Mouse (Mus musculus): ENCODE measurements at regions not wholly inside any gene's neighbourhood (a gene's known extent, or its start where the extent isn't known, plus 50 kb on each side); places are given as distances from the start of the nearest gene placed in this dataset.
"Not testable (repeated sequence)": the region's sequence is repeated elsewhere in the genome, so short reads cannot be mapped to it uniquely, and the experiment has no call there.

DNA sequence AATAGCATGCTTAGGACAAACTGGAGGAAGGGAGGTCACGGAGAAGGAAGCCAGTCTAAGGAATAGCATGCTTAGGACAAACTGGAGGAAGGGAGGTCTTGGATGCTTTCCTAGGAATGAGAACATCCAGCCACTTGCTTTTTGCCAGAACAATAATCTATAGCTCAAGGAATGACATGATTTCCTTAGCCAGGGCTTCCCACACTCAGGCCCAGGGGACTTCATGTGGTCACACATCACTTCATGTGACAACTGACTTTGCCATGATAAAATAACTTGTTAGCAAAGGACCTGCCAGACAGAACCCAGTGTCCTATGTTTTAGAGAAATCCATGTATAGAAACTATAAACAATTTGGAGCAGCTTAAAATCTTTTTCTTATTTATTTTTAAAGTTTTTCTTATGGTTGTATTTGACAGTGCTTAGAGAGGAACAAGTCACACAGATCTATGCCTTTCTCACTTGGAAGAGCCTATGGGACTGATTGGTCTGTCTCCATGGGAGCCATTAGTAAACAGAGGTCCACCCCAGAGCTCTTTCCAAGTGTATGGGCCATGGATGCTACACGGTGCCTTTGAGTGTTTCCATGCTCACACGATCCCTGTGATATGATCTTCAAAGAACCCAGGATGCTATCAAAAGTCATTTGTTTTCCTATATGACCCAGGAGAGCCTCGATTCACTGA lies 153.3 kb upstream of the Unc93a2 start:
- no peak for DNase-seq (ENCODE audit: low spot score in 2 of 2)

DNA sequence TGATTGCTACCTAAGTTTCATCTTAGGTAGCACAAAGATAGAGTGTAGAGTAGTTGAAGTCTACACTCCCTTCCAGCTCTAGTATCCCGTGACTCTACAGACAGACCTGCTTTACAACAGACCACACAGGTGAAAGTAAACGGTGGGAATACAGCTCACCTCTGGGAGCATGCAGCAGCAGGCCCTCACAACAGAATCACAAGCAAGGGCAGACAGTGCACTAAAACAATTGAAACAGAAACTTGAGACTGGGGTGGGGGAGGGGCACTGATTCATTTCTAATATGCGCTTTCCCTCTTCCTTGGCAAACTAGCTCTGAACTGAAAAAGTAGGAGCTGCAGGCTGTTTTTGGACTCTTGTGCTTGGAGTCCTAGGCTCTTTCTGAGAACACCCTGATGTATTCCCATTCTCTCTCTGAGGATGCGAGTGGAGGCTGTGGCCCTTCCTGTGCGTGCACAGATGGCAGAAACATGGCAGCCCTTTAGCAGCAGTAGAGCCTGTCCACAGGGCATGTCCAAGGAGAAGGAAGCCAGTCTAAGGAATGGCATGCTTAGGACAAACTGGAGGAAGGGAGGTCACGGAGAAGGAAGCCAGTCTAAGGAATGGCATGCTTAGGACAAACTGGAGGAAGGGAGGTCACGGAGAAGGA lies 152.5 kb upstream of the Unc93a2 start:
- no peak for DNase-seq (ENCODE audit: low spot score in 2 of 2)

DNA sequence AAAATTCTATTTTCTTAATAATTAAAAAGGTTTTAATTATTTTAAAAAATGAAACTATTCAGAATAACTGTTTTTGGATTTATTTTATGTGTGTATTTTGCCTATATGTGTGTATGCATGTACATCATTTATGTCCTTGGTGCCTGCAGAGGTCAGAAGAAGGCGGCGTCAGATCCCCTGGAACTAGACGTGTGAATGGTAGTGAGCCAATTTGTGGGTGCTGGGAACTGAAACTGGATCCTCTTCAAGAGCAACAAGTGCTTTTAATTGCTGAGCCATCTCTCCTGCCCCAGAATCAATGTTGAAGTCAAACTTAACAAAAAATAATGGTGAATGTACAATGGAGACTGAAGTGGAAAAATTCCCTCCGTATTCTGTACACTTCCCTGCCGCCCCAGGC lies 151.9 kb upstream of the Unc93a2 start:
- no peak for DNase-seq (ENCODE audit: low spot score in 2 of 2)

DNA sequence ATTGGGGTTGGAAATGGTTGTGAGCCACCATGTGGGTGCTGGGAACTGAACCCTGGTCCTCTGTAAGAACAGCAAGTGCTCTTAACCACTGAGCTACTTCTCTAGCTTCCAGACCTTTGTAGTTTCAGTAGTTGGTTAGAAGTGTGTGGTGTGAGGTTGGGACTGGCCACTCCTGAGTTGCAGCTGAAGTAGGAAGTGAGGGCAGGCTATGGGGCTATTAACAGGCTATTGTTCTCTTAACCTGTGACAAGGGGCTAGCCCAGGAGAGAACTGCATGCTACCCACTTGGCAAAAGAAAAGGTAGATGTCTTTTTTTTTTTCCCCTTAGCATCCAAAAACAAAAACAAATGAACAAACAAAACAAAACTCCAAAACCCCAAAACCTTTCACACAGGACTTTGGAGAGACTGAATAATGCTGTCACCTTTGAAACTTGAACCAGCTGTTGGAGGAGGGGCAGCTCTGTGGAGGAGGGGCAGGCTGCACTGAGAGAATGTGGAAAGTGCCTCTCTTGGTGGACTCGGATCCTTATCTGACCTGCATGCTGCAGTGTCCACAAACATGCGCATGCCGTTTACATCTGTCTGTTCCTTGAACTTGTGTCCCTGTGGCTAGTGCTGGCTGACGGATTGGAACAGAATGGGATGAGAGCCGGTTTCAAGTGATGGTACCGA lies 149.3 kb upstream of the Unc93a2 start:
- no peak for DNase-seq (ENCODE audit: low spot score in 2 of 2)

DNA sequence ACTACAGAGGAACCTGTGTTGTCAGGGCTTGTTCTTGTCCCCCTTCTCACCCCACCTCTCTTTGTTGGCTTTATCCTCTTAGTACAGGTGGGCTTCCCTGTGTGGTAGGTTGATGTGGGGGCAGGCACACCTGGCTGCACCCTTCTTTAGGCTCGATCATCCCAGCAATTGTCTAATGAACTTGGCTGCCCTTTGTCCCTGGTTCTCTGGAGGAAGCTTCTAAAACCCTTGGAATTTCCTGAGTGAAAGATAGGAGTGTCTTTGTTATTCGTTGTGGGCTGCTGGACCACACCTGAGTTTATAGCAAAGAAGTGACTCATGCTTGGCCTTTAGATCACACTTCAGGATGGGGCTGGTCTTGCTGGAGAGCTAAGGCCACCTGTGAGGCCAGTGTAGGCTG lies 148.3 kb upstream of the Unc93a2 start:
- no peak for DNase-seq (ENCODE audit: low spot score in 2 of 2)

DNA sequence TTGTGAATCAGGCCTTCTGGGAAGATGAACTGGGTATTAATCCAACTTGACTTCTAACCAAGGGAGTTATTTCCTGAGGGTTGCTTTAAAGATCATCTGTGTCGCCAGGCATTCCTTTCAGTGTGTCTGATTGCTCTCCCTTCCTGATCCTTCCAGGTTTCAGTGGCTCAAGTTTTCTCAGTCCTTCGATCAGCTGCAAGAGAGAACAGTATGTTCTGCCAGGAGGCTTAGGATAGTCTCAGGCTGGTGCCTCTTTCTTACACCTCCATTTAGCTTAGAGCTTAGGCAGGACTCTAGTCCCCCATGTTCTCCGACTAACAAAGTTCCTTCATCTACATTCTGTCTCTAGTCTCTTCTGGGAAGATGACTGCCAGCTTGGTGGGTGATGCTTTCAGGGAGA lies 147.4 kb upstream of the Unc93a2 start:
- no peak for DNase-seq (ENCODE audit: low spot score in 2 of 2)

DNA sequence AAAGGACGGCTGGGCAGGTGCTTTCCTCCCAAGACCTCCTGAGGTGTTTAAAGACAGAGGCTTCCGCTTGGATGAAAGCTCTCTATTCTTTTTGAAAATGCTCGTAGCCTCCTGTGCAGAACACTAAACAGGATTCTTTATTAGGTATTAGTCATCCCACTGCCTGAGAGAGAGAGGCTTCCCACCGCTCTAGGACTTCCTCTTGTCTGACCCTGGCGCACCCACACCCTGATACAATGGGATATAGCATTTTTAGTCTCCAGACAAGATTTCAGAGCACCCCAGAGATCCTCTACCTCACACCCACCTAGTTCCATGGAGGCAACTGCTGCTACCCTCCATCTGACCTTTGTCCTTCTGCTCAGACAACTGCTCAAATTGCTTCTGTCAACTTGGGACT lies 144.0 kb upstream of the Unc93a2 start:
- no peak for DNase-seq (ENCODE audit: low spot score in 2 of 2)

DNA sequence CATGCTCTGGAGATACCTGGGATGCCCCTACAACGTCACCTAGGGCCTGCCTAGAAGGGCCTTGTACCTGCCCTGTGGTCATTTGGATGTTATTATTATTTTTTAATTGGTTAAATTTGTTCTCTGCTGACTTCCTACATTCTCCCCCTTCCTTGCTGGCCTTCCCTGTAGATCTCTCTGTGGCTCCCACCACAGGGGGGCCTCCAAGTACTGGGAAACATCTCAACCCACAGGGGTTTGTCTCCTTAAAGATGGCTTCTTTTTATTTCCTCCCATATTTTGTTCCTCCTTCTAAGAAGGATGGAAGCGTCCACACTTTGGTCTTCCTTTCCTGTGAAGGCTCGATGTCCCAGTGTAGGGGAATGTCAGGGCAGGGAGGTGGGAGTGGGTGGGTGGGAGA lies 142.4 kb upstream of the Unc93a2 start:
- no peak for DNase-seq (ENCODE audit: low spot score in 2 of 2)

DNA sequence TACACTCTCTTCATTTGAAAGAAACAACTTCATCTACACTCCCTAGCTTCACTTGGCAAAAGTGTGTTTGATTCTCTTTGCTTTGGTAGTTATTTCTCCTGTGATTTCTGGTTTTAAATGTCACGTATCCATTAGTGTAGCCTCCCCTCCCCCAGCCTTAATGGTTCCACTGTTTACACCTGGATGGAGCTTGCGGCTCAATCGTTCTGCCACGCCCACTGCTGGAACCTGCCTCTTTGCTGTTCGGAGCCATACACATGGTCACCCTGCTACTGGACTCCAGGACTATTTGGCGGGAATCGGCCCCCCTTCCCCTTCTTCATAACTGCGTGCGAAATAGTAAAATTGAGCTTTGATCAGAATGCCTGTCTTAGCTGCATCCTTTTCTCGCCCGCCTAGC lies 139.2 kb upstream of the Unc93a2 start:
- not testable (repeated sequence) for DNase-seq (ENCODE audit: low spot score in 2 of 2)

DNA sequence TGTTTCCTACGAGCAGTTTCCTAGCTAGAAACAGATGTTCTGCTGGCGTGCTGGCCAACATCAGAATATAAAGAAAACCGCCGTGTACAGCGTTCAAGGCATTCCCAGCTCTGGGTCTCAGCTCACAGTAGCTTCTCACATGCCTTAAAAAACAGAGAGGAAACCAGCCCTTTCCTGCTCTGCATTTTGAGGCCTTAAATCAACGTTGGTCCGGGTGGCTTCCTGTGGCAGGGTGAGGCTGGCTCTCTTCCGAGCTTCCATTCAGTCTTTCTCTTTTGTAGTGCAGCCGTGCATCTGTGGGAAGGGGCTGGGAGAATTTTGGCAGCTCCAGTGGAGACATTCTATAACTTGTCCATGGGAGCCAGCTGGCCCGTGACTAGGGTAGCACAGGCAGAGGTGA lies 135.9 kb upstream of the Unc93a2 start:
- no peak for DNase-seq (ENCODE audit: low spot score in 2 of 2)
